Mouse (Mus musculus): Measurements from ENCODE around the gene Plxnb2. TPM values are rescaled to one million over a fixed set of nuclear protein-coding genes. Genes with fewer than 3 reads are reported as not detected.
A peak's percentile ranks its signal among the peaks of the same experiment; 100 is the strongest.

Plxnb2 gene
- total RNA-seq, 2 experiments from 2014 or later: 9.3 to 12.1 TPM

DNA sequence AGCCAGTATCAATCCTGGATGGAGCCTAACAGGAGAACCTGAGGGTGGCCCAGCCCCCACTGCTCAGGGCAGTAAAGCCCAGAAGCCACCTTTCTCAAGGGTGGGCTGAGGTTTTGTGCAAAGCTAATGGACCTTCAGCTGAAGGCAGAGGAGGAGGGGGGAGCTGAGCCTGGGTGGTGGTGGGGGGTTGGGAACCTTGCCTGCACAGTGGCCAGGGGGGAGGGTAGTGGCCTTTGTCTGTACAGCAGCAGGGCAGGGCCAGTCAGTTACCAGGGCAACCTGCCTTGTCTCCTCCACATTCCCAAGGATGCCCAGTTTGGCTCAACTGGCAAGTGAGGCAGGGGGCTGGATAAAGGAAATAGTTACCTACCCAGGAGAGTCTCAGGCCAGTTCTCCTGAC lies 28.3 kb downstream of the Plxnb2 start:
- no peak for ATAC-seq (replicated peaks; ENCODE audit: poor library complexity)

GRCm38 (mm10) chr15:89150041-89150390 lies 30.6 kb downstream of the Plxnb2 start:
- peak; percentile 77 for ATAC-seq (replicated peaks; ENCODE audit: poor library complexity)

DNA sequence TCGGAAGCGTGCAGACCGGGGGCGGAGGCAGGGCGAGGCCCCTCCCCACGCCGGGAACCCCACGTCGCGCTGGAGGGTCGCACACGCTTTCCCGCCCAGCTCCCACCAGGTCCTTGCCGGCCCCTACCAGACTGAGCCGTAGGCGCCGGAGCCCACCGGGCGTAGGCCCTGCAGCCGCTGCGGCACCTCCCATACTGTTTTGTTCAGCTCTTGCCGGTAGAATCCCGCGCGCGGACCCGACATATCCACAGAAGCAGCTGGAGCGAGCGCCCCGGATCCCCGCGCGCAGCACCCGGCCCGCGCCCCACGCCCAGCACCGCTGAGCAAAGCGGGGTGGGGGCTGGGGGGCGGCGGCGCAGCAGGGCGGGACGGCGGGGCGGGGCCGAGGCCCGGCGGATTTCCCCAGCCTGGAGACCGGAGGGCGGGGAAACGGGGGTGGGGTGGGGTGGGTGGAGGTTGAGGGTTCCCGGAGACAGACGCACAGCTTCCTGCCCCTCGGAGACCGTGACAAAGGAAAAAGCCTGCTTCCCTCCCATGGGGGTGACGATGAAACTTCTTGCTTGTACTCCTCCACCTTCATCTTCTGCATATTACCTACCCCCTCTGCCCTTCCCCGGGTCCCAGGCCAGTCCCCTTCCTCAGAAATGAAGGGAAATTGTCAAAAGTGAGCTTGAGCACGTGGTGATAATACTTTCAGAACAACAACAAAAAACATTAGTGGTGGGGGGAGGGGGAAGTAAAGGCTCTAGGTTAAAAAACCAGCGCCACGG lies 31.1 kb downstream of the Plxnb2 start, which contains the start of gene Mapk11:
Mapk11 (minus strand) TSS at position 358 of the 770 bp plus-strand sequence.
- ATAC-seq (replicated peaks; ENCODE audit: poor library complexity): peak; percentile 36

DNA sequence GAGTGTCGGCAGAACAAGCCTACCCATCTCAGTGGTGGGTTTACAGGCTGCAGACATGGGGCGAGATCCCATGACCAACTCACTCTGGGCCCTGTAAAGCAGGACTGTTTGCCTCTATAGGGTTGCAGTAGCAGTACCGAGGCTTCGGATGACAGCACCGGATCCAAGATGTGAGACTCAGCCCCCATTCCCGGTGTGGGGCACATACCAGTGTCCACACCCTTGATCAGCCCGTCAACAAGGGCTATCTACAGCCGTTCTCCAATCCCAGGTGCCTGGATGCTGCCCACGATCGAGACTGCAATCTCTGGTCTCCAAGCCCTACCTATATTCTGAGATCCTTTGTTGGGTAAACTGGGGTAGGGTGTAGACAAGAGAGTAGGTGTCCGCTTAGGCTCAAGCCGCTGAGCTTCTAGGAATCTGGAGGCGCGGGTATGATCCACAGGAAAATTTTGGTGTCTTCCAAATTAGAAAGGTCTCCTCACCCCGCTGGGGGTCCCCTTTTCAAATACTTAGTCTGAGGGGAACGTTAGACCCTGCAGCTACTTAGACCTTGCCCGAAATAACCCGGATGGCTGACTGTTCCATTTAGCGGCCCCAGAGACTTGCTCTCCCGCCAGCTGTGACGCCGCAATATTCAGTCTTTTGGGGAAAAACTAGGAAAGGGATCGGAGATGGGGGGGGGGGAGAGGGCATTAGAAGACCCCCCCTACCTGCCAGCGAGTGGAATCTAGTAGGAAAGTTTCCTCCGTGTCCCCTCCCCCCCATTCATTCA lies 31.9 kb downstream of the Plxnb2 start:
- ATAC-seq (replicated peaks; ENCODE audit: poor library complexity): no peak

DNA sequence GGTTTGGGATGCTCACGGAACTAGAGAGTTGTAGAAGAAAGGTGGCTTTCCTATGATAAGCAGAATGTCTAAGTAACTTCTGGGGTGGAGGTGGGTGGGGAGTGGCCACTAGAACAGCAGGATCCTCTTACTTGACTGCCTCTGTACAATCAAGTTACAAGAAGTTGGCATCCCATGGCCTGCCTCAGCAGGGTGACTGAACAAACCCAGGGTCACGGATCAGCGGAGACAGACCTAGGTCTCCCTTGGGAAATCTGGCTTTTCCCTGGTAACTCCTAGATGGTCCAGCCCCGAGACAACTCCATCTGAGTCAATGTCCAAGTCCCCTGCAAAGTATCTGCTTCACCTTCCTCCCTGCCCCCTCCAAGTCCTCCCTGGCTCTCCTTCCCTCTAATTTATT lies 32.7 kb downstream of the Plxnb2 start:
- no peak for ATAC-seq (replicated peaks; ENCODE audit: poor library complexity)

- no peak for ATAC-seq (replicated peaks; ENCODE audit: poor library complexity)
Measured at GRCm38 (mm10) chr15:89147456-89147855, 33.1 kb downstream of the Plxnb2 start.

GRCm38 (mm10) chr15:89147024-89147423 lies 33.6 kb downstream of the Plxnb2 start:
- ATAC-seq (replicated peaks; ENCODE audit: poor library complexity): 0 out of 2 replicates have a peak, but pooled peaks have one; percentile 17

DNA sequence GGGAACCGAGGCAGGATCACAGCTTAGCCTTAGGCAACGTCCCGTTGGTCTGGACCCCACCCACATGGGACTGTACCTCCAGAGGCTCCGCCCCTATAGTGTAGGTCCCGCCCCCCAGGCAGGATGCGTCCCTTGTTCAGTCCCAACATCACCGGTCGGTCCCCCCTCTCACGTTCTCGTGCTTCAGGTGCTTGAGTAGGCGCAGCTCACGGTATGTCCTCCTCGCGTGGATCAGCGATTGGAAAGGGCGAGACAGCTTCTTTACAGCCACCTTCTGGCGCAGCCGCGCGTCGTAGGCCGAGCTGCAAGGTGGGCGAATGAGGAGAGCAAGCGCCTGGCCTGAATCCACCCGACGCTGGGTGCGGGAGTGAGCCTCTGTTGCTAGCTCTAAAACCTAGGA lies 34.1 kb downstream of the Plxnb2 start:
- 0 out of 2 replicates have a peak, but pooled peaks have one; percentile 17 for ATAC-seq (replicated peaks; ENCODE audit: poor library complexity)

DNA sequence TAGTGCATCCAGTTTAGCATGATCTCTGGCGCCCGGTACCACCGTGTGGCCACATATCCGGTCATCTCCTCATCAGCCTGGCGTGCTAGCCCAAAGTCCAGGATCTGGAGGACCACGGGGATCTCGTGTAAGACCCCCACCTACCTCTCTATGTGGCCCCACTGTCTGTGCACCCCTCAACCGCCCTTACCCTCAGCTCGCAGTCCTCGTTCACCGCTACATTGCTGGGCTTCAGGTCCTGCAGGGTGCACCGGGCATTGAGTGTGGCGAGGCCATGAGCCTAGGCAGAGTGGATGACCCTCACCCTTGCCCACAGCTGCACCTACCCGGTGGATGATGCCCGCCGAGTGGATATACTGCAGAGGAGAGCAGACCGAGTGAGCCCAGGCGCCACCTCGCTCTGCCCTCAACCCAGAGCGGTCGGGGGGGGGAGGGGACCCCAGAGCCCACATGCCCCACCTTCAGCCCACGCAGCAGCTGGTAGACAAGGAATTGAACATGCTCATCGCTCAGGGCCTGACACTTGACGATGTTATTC lies 34.7 kb downstream of the Plxnb2 start:
- ATAC-seq (replicated peaks; ENCODE audit: poor library complexity): no peak

DNA sequence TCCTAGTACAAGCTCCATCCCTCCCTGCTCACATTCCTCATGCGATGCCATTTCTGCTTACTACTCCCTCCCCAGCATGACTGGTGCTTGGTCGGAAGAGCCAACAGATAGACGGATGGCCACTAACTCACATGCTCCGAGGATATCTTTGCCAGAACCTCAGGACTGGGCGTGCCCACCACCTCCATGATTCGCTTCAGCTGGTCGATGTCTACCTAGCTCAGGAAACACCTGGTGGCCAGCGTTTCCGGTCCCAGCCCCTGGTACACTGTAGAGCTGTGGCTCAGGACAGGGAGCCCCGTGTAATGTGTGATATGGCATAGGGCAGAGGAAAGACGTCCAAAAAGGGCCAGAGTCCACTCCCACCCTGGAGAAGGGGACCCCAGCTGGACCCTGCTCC lies 35.6 kb downstream of the Plxnb2 start:
- no peak for ATAC-seq (replicated peaks; ENCODE audit: poor library complexity)

- no peak for ATAC-seq (replicated peaks; ENCODE audit: poor library complexity)
Measured at GRCm38 (mm10) chr15:89143134-89143533, 37.5 kb downstream of the Plxnb2 start.

- ATAC-seq (replicated peaks; ENCODE audit: poor library complexity): no peak
Measured at GRCm38 (mm10) chr15:89141905-89142304, 38.7 kb downstream of the Plxnb2 start.

- no peak for ATAC-seq (replicated peaks; ENCODE audit: poor library complexity)
Measured at GRCm38 (mm10) chr15:89141443-89141842, 39.1 kb downstream of the Plxnb2 start.

DNA sequence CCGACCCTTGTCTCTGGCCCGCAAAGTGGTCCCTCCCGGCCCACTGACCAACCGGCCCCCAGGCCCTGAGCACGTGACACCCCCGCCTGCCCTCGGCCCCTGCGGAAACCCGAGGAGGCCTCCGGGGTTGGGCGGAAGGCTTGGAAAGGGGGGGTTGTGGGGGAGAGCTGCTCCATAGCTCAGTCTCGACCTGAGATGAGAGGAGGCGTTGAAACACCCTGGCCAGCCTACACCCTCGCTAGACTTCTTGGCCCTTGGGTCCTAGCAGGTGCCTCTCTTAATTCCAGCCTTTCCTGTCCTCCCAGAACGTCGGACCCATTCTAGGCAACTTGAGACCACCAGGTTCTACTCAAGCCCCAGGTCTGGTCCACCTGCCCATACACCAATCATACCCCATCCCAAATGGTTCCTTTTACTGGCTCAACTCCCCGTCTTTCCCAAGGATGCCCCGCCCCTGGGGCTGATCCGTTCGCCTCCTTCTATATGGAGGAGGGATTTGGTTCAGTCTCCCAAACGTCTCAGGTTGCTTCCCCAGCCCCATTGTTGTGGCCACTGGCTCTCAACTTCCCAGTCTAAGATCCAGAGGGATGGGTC lies 39.8 kb downstream of the Plxnb2 start, which contains the start of gene Mapk12:
Mapk12 (minus strand) TSS at position 45 of the 594 bp plus-strand sequence.
- no peak for ATAC-seq (replicated peaks; ENCODE audit: poor library complexity)

GRCm38 (mm10) chr15:89140048-89140658 lies 40.4 kb downstream of the Plxnb2 start:
- no peak for ATAC-seq (replicated peaks; ENCODE audit: poor library complexity)

DNA sequence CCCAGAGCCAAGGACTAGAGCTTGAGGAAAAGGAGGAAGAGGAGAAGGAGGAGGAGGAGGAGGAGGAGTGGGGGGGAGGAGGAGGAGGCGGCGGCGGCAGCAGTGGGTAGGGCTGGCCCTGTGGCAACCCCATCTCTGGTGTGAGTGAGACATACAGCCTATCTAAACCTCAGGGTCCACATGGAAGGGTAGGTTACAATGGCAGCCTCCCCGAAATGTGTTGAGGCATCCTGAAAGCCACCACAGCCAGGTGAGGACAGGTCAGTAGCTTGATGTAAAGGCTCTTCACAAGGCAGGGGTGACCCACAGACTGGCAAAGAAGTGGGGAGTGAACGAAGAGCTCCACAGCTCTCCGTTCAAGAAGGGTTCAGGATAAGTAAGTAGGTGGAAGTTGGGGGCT lies 42.1 kb downstream of the Plxnb2 start:
- no peak for ATAC-seq (replicated peaks; ENCODE audit: poor library complexity)

GRCm38 (mm10) chr15:89138046-89138405 lies 42.6 kb downstream of the Plxnb2 start:
- no peak for ATAC-seq (replicated peaks; ENCODE audit: poor library complexity)

GRCm38 (mm10) chr15:89137378-89138045 lies 43.1 kb downstream of the Plxnb2 start:
- no peak for ATAC-seq (replicated peaks; ENCODE audit: poor library complexity)

DNA sequence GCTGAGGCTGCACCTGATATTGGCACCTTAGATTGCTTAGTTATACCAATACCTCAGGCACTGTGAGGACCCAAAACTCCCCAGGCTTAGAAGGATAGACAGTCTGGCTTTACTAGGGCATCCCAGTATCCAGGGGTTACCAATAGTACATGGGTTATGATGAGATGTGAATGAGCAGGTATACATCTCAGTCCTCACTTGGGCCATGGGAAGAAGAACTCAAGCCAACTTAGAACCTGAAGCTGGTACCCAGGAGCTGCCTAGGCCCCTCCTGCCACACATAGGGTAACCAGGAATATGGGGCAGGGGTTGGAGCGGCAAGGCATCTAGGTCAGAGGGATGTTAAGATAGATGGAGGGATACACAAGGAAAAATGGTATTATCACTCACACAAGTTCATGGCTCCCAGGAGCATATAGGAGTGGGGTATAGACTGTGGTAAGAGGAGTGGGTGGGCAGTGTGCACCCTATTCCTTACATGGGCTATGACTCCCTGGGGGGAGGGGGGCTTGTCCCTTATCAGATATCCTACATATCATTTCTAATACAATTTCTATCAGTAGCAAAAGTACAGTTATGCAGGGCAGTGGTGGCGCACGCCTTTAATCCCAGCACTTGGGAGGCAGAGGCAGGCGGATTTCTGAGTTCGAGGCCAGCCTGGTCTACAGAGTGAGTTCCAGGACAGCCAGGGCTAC lies 44.0 kb downstream of the Plxnb2 start:
- ATAC-seq (replicated peaks; ENCODE audit: poor library complexity): no peak

- peak; percentile 80 for ATAC-seq (replicated peaks; ENCODE audit: poor library complexity)
Measured at GRCm38 (mm10) chr15:89131316-89131715, 49.3 kb downstream of the Plxnb2 start.

Measured in megakaryocyte progenitor cell, adult 5-6 weeks (primary cell).